Mouse (Mus musculus): Measurements from ENCODE around the gene Lpin2.

Lpin2 gene

DNA sequence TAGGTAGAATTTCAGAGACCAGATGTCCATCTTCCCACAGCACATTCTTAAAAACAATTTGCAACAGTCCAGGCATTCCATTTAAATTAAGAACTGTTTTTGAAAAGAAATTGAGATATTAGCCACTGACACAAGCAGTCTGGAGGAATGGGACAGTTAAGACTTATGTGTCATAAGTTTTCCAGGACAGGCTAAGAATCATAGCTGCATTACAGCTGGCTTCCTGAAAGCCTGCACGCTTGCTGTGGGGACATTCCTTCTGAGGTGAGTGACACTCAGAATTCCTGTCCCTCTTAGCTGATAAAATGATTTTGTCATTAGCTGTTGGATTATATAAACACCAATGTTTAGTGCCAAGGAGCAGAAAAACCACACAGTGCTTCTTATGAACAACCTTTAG, 12.7 kb upstream of the Lpin2 start:
- in situ Hi-C loops (cut with MboI; ENCODE audit: unreplicated experiment in 2 of 2) = no loop called here

DNA sequence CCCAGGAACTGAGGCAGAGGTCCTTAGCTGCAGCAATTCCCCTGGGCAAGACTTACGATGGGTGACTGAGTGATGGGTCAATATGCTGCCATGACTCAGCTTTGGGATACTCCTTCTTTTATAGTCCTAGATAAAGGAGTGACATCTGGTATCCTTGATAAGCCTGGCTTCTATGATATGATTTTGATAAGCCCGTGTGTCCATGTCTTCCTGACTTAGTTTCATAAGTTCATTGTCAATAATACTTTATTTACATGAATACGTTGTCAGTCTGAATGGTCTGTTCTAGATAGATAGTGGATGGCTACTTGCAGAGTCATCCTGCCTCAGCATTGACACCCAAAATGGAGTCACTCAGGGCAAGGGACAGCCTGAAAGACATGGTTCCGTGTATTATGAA, 11.2 kb upstream of the Lpin2 start:
- in situ Hi-C loops (cut with MboI; ENCODE audit: unreplicated experiment in 2 of 2) = no loop called here

DNA sequence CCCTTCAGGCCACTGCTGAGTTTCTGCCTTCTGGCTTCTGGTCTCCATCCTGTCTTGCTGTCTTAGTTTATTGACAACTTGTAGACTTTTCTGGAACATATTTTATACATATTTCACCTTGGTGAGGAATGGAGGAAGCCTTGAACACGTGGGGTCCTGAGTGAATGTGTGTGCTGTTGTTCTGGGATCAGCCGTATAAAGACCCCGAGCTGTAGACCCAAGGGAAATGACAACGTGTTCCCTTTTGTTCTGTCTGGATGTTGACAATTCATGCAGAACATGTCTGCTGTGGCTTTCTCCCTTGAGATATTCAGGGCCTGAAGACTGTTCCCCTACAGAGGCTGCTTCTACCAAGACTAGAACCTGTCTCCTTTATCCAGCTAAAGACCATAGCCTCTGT, 5.0 kb upstream of the Lpin2 start:
- in situ Hi-C loops (cut with MboI; ENCODE audit: unreplicated experiment in 2 of 2) = loop anchor here (5.0 to 25.0 kb wide), 3 partner anchors 85 to 1765 kb away; partner anchors contain the start of gene Tgif1 (in 1 of the 2)

DNA sequence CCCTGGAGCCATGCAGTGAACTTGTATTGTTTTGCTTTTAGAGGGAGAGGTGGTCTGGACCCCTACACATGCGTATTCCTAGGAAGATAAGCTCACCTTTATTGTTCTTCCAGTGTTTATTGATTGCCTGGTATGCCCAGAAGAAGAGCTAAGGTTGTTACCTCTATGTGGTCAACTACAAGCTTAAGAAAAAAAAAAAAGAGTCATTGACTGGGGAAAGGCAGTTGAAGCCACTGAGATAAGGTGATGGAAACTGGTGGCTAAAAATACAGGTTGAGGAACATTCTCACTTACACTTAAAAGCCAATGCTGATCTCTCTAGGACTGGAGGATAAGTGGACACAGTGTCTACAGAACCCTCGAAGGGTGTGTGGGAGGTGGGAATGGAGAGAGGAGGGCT, 4.4 kb upstream of the Lpin2 start:
- in situ Hi-C loops (cut with MboI; ENCODE audit: unreplicated experiment in 2 of 2) = loop anchor here (5.0 to 25.0 kb wide), 3 partner anchors 86 to 1766 kb away; partner anchors contain the start of gene Tgif1 (in 1 of the 2)

DNA sequence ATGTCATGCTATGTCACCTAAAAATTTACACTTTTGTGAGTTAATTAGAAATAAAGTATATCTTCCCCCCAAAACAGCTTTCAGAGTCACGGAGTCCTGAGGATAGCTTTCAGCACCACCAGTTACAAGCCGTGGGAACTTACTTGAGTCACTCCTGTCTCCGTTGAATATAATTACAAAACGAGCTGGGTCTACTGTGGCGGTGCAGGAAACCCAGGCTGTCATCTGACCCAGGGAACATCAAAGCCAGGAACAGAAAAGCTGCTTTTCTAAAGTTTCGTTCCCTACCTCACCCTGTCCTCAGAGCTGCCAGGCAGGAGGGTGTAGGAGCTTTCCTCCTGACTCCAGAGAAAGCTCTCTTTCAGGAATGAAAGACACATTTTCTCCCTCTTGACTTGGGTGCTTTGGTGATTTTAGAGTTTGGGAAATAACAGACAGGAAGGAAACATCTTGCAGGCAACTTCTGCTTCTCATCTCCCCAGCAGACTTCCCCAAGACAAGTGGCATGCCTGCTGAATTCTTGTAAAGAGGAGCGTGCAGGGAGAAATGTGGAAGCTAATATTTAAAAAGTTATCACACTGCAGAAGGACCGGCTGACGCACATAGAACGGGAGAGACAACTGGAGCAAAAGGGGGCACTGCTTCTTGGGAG, 3.7 kb upstream of the Lpin2 start:
- in situ Hi-C loops (cut with MboI; ENCODE audit: unreplicated experiment in 2 of 2) = loop anchor here (5.0 to 25.0 kb wide), 3 partner anchors 86 to 1766 kb away; partner anchors contain the start of gene Tgif1 (in 1 of the 2)

DNA sequence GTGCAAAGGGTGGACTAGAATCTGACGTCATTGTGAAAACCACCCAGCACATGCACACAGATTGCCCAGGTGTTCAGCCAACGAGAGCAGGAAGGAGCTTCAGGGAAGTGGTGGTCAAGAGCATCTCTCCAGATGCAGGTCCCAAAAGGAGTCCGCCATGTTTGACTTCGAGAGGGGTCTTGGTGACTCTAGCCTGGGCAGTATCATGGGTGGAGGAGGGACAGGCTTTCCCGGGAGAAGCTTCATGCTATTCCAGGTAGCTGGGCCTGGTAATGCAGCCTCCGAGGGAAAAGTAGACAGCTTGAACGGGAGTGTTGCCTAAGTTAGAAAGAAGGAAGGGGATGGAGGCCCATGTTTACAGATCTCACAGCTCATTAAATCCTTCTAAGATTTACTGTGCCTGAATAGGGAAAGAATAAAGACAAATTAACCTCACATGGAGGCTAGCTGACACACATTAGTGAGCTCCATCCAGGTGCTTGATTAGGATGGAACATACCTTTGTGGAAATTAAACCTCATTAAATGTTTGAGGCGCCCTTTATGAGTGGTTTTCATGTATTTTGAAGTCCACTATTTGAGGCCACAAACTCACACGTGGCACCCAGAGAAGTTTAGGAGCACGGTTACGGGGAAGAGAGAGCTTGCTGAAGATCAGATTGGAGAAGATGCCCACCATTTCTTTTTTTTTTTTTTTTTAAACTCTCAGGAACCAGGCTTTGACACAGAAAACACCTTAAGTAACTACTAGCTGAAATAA, 2.6 kb upstream of the Lpin2 start:
- in situ Hi-C loops (cut with MboI; ENCODE audit: unreplicated experiment in 2 of 2) = loop anchor here (5.0 to 25.0 kb wide), 4 partner anchors 87 to 1767 kb away; partner anchors contain the start of gene Tgif1 (in 1 of the 2)

DNA sequence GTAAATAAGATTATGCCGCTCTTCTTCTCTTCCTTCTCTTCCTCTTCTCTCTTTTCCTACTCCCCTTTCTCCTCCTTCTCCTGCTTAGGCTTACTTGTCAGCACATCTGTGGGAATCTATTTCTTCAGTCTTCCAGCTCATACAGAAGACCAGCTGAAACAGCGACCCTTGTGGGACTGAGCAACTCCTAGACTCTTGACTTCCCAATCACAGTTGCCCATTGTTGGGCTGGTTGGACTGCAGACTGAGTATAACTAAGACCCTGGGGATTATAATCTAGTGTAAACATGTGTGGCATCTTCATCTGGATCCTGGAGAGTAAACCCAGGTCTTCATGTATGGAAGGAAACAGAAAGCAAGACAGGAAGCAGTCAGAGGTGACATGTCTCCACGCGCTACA, 1.8 kb upstream of the Lpin2 start:
- in situ Hi-C loops (cut with MboI; ENCODE audit: unreplicated experiment in 2 of 2) = loop anchor here (10.0 to 25.0 kb wide), 3 partner anchors 196 to 1768 kb away; partner anchors contain the start of gene Tgif1 (in 1 of the 2)

DNA sequence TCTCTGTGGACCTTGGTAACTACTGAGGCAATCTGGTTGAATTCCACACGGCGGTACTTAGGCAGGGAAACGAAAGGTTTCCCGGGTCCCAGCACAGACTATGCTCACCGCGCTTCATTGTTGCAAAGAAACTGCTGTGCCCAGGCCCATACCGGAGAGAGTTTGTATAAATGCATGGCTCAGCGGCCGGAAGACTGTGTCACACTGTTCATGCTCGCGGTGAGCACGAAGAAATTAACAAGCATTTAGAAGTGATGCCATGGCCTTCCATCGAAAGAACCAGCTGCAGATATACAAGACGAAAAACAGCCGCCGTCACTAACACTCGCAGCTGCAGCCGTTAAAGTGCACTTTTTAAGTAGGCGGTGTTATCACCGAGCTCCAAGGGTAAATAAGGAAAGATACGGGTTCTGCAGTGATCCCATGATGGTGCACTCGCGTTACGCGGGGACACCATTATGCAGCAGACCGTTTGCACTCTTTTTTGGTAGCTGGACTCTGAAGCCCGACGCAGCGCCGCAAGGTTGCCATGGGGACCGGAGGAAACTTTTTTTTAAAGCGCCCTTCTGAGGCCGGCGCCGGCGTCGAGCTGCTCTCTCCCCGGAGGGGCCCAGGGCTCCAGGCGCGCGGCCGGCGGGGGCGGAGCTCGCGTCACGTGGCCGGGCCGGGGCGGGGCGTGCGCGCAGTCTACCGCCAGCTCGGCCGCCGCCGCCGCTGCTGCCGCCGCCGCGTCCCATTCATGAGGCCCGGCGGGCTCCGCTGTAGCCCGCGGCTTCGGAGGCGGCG, 704 bp downstream of the Lpin2 start:
- in situ Hi-C loops (cut with MboI; ENCODE audit: unreplicated experiment in 2 of 2) = loop anchor here (10.0 to 25.0 kb wide), 3 partner anchors 198 to 1771 kb away; partner anchors contain the start of gene Tgif1 (in 1 of the 2)

DNA sequence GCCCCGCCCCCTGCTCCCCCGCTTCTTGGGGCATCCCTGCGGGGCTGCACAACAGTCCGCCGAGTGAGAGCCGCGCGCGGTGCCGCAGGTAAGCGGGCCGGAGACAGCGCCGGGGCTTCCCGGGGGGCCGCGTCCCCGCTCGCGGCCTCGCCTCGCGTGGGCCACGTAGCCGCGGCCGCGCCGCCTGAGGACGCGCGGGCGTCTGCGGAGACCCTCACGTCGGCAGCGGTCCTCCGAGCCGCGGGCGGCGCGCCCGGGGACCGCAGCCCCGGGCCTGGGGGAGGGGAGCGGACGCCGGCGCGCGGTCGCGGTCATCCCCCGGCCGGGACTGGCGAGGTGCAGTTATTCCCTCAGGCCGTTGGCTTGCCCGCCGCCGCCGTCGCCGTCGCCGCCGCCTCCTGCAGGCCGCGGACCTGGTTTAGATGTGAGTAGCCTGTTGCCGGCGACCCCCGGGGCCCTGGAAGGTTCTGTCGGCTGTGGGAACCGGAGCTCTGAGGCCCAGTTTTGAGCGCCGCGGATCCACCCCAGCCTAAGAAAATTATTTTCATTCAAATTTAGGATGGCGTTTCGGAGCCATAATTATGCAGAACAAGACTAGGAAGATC, 1.4 kb downstream of the Lpin2 start:
- in situ Hi-C loops (cut with MboI; ENCODE audit: unreplicated experiment in 2 of 2) = loop anchor here (10.0 to 25.0 kb wide), 3 partner anchors 199 to 1771 kb away; partner anchors contain the start of gene Tgif1 (in 1 of the 2)

DNA sequence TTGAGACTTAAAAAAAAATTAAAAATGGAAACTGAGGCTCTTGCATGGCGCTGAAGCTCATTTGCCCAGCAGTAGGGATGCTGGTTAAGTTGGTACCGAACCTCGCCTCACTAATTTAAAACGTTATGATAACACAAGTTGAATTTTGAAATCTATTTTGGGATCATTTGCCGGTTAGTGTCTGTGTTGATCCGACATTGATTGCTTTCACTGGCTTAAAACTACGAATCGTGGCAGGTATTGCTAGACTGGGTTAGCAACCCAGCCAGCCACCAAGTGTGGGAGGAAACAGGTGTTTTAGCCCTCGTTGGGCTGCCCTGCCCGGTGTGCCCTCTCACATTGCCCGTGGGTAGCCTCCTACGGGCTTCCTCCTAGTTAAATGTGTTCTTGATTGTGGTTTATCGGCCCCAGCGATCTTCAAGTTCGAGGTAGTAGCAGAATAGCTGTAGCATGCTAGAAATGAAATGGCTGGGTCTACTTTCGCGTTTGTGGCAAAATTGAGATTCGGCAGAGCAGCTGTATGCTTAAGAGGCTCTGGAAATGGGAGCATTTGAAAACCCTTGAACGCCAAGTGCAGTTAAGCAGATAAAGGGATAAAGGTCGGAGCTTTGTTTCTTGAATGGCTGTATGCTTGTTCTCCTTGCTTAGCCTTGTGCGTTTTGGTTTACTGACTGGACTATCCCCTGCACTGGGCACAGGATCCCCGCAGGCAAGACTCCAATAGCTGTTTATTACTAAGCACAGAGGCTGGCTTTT, 2.2 kb downstream of the Lpin2 start:
- in situ Hi-C loops (cut with MboI; ENCODE audit: unreplicated experiment in 2 of 2) = loop anchor here (5.0 to 25.0 kb wide), 4 partner anchors 38 to 1772 kb away; partner anchors contain the start of gene Tgif1 (in 1 of the 2)

DNA sequence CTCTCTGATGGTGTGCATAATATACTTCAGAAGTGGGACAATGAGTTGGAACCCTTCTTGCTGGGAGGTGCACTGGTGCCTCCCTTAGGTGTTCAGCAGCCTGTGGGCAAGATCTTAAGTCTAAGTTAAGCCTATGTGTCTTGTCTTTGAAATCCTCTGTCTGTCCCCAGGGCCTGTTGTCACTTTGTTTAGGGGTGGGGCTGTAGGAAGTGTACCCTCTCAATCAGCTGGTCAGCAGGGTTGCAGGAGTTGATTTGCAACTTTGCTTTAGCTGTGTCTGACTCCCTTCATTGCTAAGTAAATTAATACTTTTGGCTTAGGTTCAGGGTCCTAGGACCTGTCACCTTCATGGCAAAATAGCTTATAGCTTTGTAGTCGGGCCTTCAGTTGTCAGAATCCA, 3.0 kb downstream of the Lpin2 start:
- in situ Hi-C loops (cut with MboI; ENCODE audit: unreplicated experiment in 2 of 2) = loop anchor here (5.0 to 25.0 kb wide), 4 partner anchors 37 to 1773 kb away; partner anchors contain the start of gene Tgif1 (in 1 of the 2)

DNA sequence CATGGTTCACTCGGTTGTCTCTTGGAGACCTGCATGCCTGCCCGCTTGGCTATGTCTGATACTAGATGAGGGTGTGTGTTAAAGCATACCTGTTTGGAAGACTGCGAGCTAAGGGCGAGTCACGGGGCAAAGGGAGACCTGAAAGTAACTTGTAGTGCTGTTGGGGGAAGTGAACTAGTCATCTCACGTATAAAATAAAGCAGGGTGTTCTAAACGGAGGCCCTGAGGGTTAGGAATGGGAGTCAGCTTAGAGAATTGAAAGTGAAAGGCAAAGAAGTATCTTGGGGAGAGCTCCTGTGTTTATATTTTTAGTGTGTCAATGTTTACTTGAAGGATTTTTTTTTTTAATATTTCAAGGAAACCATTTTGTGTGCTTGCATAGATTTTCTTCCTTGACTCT, 8.2 kb downstream of the Lpin2 start:
- in situ Hi-C loops (cut with MboI; ENCODE audit: unreplicated experiment in 2 of 2) = loop anchor here (10.0 to 25.0 kb wide), 3 partner anchors 328 to 1778 kb away; partner anchors contain the start of gene Tgif1 (in 1 of the 2)

DNA sequence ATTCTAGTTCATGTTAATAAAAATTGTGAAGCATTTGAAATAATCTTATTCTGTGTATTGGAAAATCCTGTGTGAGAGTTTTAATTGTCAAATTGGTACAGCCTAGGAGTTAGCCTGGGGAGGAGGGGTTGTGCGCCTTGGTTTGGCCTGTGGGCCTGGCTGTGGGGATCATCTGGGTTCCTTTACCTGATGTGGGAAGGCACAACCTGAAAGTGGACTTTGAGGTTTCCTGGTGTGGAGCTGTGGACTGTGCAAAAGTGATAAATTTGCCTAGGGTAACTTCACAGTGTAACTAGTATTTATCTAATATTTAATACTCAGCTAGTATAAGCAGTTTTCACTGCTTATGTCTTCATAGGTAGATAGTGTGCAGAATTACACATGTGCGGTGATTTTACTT, 8.7 kb downstream of the Lpin2 start:
- in situ Hi-C loops (cut with MboI; ENCODE audit: unreplicated experiment in 2 of 2) = loop anchor here (10.0 to 25.0 kb wide), 3 partner anchors 329 to 1779 kb away; partner anchors contain the start of gene Tgif1 (in 1 of the 2)

DNA sequence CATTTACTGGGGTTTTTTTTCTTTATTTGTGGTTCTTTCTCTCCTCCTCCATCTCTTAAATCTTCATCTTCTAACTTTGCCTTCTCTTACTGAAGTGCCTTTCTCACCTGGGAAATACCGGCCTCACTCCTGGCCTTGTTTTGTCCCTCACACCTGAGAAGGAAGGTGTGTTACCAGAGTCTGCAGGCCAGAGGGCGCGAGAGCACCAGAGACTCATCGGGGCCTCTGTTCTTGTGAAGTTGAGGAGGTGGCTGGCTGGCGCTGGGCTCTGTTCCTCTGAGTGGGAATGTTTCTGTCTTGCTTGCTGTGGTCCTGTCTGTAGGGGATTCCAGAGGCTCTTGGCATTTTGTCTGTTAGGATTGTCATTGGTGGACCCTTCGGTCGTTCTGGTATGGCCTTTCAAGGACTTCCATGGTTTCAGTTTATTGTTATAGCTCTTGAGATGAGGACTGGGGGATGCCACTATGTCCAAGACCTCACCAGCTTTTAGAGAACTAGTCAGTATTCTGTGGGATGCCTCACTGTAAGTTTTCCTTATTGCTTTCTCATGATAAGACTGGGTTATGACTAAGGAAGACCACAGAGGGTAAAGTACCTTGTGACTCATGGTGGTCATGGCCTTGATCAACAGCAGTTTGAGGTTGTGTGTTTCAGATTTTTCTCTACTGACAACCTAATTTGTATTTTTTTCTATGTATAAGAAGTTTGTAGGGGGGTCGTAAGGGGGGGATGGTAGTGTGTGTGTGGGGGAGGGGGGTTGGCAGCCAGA, 9.5 kb downstream of the Lpin2 start:
- in situ Hi-C loops (cut with MboI; ENCODE audit: unreplicated experiment in 2 of 2) = loop anchor here (10.0 to 25.0 kb wide), 3 partner anchors 330 to 1780 kb away; partner anchors contain the start of gene Tgif1 (in 1 of the 2)

DNA sequence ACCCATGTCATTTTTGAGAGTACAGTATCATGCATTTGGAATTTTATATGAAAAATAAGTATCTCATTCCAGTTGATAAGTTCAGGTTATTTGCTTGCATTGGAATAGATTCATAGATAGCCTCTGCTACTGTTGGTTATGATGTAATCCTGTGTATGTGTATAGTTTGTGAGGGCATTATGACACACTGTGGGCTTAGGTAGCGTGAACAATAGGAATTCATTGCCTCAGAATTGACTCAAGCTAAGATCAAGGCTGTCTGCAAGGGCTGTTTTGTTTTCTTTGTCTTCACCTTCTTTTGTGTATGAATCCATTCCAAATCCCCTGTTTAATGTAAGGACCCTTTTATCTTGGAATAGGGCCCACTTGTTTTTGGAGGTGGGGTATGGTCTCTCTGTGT, 10.7 kb downstream of the Lpin2 start:
- in situ Hi-C loops (cut with MboI; ENCODE audit: unreplicated experiment in 2 of 2) = loop anchor here (10.0 to 25.0 kb wide), 3 partner anchors 331 to 1781 kb away; partner anchors contain the start of gene Tgif1 (in 1 of the 2)

DNA sequence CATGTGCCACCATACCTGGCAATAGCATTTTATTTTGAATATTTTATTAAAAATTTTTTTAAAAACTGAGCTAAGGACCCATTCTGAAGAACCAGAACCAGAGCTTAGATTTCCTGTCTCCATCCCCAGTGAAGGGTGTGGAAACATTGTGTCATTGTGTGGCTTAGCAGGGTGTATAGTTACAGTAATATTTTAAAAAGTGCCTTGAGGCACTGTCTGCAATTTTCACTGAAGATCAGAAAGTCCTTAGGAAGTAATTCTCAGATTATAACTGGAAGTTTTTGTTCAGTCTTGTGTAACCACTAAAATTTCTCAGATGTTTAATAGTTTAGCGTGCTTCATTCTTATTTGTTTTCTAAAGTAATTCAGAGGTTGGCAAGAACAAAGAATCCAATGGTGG, 11.1 kb downstream of the Lpin2 start:
- in situ Hi-C loops (cut with MboI; ENCODE audit: unreplicated experiment in 2 of 2) = loop anchor here (10.0 to 25.0 kb wide), 3 partner anchors 331 to 1781 kb away; partner anchors contain the start of gene Tgif1 (in 1 of the 2)

DNA sequence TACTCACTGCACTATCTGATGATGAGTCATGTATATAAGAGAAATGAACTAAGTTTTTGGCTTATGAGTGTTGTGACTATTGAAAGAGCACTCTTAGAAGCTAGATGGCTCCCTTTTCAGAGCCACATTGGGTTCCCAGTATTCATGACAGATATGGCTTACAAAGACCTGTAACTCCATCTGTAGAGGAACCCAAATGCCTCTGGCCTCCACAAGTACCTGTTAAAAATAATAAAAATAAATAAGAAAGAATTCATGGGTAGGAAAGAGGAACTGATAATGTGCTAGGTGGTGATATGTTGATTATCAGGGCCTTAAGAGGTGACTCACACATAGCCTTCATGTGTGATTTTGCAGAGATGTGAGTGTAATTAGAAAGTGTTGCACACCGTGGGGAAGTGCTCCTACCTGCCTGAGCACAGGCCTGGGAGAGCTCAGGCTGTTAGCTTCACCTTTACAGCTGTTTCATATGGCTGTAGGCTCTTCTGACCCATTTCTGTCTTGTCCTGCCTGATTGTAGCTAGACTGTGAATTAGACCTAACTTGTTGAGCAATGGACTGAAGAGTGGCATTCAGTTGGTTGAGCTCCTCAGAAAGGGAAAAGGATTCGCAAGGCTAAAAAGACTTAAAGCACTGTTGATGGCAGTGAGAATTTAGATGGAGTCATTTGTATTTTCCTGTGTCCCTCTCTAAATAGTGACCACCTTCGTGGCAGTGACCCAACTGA, 12.7 kb downstream of the Lpin2 start:
- in situ Hi-C loops (cut with MboI; ENCODE audit: unreplicated experiment in 2 of 2) = loop anchor here (5.0 to 25.0 kb wide), 4 partner anchors 108 to 1783 kb away; partner anchors contain the start of gene Tgif1 (in 1 of the 2)

Data from v-Abl transformed pro-B cells (cell line).